Mouse (Mus musculus) layer of hippocampus, adult 2 months (tissue): ENCODE data around the gene Ccdc85c. TPM values are rescaled to one million over a fixed set of nuclear protein-coding genes. Genes with fewer than 3 reads are reported as not detected.

Experiments
- DNase-seq, 2 experiments: peaks; one replicate each; pipeline ENCODE4 v3.0.0; 2022; ENCODE audit warnings: low spot score in 2 of 2
- H3K27ac ChIP-seq: fragments of 200-600 bp; 2 replicates; pipeline ENCODE4 v1.8.1; 2022
- H3K4me3 ChIP-seq: fragments of 200-600 bp; 2 replicates; pipeline ENCODE4 v1.8.1; 2022; ENCODE audit warnings: mild to moderate bottlenecking
- CTCF ChIP-seq: fragments of 200-600 bp; conservative IDR thresholded peaks from 2 replicates; pipeline ENCODE4 v1.8.1; 2022; ENCODE audit warnings: antibody characterized with exemption, mild to moderate bottlenecking, moderate library complexity
- total RNA-seq, 2 experiments: library from RNA; stranded (reverse); gene quantifications; 2 replicates each; pipeline ENCODE4 v1.2.3; 2021

Gene Ccdc85c
- total RNA-seq, 2 experiments from 2014 or later, result 68.4 to 68.5 TPM

DNA sequence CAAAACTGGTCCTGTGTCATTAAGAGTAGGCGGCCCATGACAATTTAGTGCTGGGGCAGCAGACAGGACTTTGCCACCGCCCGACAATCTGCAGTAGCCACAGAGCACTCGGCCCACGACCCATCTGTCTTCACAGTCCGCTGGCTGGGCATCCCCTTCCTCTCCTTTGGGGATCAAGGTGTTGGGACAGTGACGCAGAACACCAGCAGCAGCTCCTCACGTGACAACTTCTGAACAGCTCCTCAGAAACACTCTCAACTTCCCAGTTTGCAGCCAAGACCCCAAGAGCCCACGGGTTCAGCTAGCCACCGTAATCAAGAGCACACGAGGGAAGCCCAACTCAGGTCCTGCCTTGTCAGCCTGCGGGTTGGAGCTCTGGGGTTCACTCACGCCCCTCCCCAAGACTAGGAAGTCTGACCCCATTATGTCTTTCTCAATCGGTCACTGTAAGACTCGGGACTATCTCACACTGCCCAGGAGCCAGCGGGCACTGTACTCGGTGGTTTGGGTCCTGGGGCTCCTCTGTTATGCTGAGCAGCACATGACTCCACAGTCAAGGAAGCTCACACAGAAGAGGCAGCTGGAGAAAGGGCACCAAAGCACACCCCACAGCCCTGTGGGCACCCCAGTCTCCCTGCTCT is 36.7 kb downstream of the Ccdc85c start:
- no peak for DNase-seq
- no peak for TF ChIP-seq CTCF
- Histone ChIP-seq H3K27ac (no peak overlapping the region), H3K4me3 (no peak overlapping the region)

DNA sequence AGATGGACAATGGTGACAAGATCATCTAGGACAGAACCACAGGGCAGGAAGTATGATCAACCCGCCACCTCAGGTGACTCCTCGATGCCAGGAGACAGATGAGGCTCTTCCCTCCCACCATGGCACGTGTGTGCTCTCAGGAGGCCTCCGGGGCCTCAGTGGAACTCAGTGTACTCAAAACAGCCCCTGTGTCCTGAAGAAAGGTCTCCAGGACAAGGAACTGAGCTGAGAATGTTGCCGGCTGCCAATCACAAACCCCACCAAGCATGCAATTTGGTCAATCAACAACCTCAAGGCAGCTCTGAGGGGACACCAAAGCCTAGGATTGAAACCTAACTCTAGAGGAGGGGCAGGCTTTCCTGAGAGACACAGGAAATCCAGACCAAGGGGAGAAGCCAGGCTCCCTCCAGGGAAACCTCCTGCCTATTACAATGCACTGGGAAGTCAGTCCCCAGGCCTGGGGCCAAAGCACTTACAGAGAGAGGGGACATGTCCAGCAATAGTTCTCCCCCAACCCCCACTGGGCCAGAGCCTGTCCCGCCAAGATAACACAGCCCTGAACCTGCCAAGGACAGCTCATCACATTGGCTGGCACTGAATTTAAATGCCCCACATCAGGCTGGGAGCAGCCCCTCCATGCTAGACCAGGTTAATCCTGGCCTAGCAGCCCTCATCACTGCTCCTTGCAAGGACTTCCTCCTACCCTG is 37.8 kb downstream of the Ccdc85c start:
- H3K27ac ChIP-seq, result peak overlapping the region; percentile 36; the same call in 1 of the 2 replicates
- DNase-seq, result no peak

DNA sequence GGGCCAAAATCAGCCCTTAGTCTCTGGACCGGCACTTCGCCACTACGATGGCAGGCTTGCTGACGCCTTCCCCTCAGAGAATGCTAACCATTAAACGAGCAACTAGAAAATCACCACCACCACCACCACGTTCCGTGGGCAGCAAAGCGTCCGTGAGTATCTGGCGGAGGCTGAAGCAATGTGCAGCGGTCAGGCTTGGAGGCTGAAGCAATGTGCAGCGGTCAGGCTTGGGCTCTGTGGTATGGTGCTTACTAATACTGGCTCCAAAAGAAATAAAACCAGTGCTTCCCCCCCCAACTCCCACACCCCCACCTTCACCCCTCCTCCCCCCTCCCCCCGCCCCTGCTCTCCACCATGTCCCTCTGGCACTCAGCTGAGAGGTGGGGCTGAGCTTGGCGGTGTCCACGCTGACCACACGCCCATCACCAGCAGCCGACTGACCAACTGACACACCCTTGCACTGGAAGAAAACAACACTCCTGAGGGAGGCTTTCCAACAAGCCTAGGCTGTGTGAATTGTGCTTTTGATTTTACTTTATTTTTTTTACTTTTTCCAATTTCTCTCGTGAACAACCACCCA is 39.2 kb downstream of the Ccdc85c start:
- no peak overlapping the region; the same call in 1 of the 2 replicates for H3K27ac ChIP-seq
- no peak for DNase-seq
- H3K4me3 ChIP-seq, result no peak overlapping the region
- no peak for TF ChIP-seq CTCF

More for the DNA sequence above, 37.8 kb downstream of the Ccdc85c start:
- H3K4me3 ChIP-seq, result no peak overlapping the region
- no peak for TF ChIP-seq CTCF

DNA sequence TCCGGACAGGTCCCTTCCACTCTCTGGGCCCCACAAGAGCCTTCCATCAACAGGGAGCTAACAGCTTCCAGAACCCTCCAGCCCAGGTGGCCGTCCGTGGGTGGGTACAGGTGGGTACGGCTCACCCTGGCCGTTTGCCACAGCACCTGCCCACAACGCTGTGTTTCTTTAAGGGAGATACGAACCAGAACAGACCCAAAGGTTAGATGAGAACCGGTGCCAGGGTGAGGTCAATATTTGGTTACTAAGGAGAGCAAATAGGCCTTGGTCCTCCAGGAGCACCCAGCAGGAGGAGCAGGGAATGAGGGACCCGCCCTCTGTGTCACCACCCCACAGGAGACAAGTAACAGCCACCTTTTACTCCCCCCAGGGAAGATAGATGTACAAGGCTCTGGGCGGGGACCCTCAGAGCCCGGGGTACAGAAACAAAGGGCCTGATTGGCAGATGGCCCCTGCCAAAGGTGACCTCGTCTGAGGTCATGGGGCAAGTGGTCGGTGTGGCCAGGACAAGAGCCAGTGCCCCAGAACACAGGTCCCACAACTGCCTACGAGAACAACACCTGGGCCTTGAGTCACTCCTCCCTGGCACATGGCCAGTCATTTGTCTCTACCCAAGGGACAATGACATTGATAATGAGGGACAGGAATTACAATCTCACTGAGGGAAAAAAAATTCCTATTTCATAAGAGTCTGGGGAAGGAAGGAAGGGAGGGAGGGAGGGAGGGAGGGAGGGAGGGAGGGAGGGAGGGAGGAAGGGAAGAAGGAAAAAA is 40.2 kb downstream of the Ccdc85c start:
- DNase-seq, result no peak
- H3K27ac ChIP-seq, result no peak overlapping the region
- no peak for TF ChIP-seq CTCF
- no peak overlapping the region for H3K4me3 ChIP-seq

DNA sequence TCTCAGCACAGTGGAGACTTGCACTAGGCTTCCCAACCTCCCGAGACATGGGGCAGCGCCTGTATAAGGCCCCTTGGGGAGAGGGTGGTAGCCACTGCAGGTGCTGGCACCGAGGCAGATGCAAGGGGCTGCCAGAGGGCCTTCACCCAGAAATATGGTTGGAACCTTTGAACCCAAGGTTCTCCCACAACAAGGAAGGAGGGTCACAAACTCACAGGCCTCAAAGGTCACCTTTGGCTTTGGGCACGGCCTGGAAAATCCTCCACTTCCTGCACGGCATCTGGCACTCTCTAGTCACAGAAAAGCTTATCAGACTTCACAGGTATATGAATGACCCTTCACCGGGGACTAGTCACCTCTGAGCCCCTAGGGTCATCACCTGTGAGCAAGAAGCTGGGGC is 41.5 kb downstream of the Ccdc85c start:
- TF ChIP-seq CTCF, result no peak
- Histone ChIP-seq H3K4me3 (no peak overlapping the region), H3K27ac (no peak overlapping the region)
- DNase-seq, result no peak

DNA sequence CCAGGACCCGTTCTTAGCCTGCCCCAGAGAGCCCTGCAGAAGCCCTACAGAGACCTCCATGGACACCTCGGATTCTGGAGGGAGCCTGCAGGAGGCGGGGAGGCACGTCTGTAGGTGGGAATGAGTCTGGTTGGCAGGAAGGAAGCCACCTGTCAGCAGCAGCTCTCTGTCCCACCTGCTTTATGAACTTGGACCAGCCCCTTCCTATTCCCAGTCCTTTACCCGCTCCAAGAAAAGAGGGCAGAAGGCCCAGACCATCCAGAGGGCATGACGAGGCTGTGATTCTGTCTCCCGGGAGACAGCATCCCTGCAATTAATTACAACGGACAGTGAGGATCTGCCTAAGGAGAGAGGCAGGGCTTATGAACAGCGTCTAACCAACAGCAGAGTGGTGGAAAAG is 43.3 kb downstream of the Ccdc85c start:
- no peak for TF ChIP-seq CTCF
- no peak for DNase-seq
- Histone ChIP-seq H3K4me3 (no peak overlapping the region), H3K27ac (no peak overlapping the region)

DNA sequence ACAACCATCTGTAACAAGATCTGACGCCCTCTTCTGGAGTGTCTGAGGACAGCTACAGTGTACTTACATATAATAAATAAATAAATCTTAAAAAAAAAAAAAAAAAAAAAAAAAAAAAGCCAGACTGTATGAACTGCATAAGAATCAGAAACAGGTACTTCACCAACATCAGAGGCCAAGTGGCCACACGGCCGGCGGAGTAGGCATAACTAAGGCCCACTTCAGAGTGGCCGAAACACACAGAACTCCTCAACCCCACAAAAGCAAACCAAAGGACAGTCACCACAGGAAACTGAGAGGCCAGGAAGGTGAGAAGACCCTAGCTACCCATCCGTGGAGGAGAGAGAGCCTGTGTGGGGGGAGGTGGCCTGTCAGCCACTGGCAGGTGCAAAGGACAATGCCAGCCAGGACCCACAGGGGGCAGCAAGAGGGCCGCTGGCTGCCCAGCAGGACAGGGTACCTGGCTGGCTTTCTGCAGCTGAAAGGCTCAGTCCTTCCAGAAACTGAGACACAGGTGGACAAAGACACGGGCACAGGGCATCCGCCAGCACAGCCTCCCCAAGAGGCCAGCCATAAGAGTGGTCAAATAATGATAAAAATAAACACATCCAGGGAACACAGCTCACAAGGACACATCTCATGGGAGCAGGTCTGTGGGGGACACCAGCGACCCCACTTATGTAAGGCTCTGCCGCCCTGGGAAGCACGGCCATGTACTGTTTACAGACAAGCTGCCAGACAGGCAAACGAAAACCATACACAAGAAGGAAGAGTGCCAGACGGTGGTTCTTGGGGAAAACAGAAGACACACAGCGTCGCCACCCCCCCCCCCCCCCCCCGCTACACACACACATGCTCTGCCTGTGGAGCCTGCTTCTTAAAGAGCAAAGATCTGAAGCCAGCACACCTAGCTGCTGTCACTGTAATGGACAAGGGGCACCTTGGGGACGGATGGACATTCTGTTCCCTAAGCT is 44.1 kb downstream of the Ccdc85c start:
- Histone ChIP-seq H3K27ac (no peak overlapping the region), H3K4me3 (no peak overlapping the region)
- TF ChIP-seq CTCF, result peak; percentile 79
- DNase-seq, result no peak

DNA sequence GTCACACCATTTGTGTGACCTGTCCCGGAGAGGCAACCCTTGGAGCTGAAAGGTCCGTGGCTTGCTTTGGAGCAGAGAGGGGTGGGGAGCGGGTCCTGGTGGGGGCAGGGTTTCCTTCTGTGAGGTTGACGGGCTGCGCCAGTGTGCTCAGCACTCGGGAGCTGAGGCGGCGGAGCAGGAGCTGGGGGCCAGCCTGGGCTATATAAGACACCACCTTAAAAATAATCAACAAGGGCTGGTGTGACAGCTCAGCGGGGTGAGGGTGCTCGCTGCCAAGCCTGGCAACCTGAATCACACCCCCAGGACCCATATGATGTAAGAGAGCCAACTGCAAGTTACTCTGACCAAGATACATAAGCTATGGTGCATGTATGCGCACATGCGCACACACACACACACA is 45.1 kb downstream of the Ccdc85c start:
- no peak overlapping the region for H3K27ac ChIP-seq
- DNase-seq, result no peak
- TF ChIP-seq CTCF, result no peak
- H3K4me3 ChIP-seq, result no peak overlapping the region

DNA sequence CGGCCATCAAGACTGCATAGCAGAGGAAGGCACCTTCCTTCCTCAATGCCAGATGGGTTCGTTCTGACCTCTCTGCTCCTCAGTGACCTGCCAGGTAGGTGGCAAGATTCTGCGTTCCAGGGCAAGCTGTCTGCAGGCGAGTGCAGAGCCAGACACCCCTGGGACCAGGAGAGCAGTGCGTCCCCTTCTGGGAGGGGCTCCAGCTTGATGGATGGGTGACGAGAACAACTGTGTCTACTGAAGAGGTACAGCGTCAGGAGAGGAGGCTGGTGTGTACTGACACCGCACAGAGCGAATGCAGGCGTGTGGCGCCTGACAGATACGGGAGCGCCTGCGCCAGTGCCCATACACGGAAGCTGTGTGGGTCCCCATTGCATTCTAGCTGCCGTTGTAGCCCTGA is 47.7 kb downstream of the Ccdc85c start:
- H3K27ac ChIP-seq, result no peak overlapping the region
- H3K4me3 ChIP-seq, result no peak overlapping the region
- TF ChIP-seq CTCF, result no peak

DNA sequence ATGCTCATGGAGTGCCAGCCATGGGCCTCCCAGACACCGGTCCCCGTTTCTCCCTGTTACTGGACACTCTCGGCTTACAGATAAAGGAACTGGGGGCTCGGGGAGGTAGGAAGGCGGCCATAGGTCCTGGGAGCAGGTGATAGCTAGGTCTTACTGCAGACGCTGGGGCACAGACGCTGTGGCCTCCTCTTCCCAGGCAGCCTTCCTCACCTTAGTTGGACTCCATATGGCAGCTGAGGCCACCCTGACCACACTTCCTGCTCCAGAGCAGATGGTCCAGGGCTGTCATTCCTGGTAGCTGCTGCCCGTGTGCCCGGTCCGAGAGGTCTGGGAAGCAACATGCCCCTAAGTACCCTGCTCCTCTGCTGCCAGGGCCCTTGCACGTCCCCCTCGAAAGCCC is 48.3 kb downstream of the Ccdc85c start:
- TF ChIP-seq CTCF, result no peak
- H3K27ac ChIP-seq, result no peak overlapping the region
- DNase-seq, result no peak
- no peak overlapping the region for H3K4me3 ChIP-seq

More for the DNA sequence above, 47.7 kb downstream of the Ccdc85c start:
- DNase-seq, result no peak

DNA sequence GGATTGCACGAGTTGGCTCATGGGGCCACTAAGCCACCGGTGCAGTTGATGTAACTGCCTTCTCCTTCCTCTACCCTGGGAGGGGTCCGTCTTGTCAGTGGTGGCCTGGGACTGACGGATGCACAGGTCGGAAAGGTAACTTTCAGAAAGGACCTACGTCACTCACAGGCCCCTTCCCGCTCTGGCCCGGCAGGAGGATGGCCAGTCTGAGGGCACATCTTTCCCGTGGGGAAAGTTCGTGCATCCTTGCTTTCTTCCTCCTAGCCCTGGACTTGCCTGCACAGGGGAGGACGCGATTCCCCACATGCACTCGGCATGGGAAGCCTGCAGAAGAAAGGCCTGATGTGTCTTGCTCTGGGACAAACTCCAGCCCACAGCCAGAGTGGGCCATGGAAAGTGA is 49.0 kb downstream of the Ccdc85c start:
- no peak for DNase-seq
- Histone ChIP-seq H3K27ac (no peak overlapping the region), H3K4me3 (no peak overlapping the region)
- no peak for TF ChIP-seq CTCF

DNA sequence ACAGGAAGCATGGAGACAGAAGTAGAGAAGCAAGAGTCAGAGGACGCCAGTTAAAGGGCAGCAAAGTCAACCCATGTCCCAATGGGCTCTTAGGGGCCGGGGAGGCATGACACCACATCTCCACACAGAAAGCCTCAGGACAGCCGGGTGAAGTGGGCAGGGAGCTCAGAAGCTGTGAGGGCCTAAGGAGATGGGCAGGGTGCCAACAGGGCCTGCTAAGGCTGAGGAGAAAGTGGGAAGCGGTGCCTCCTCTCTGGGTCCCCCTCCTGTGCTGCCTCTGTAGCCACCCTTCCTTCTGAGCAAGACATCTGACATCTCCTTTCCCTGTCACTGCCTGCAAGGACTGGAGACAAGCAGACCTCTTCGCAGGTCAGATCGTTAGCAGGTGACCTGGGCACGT is 49.4 kb downstream of the Ccdc85c start:
- Histone ChIP-seq H3K4me3 (no peak overlapping the region), H3K27ac (no peak overlapping the region)
- DNase-seq, result no peak
- no peak for TF ChIP-seq CTCF
